Mouse (Mus musculus): ENCODE measurements around the gene Oas1d. TPM values are rescaled to one million over a fixed set of nuclear protein-coding genes. Genes with fewer than 3 reads are reported as not detected.

The Oas1d gene
- polyA plus RNA-seq, 1 experiment from 2014 or later: not detected

DNA sequence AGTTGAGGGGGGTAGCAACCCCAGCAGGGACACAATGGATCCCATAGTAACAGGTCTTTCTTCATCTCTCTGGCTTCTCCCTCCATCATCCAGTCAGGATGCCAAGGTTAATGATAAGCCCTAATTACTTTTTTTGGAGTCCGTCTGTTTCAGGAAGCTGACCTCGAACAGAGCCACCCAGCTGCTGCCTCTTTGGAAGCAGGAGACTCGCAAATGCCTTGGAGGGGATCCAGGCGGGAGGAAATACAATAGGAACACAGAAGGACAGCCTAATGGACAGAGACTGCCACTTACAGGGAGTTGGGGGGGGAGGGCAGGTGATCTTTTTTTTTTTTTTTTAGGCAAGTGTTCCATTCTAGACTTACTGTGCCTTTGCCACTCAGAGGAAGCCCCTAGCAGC is 55.4 kb downstream of the Oas1d start:
- no peaks in the 10 kb centered on the region for H3K4me1 ChIP-seq (replicated peaks)
- H3K4me3 ChIP-seq: no peak overlapping the region
- 55% methylated on average over 4 of the region's 4 CpGs for WGBS
- H3K4me2 ChIP-seq: no peak overlapping the region
- no peak overlapping the region for H3K9ac ChIP-seq
- ATAC-seq (ENCODE audit: insufficient number of reproducible peaks, low FRiP score): no peak
- H3K27ac ChIP-seq (ENCODE audit: poor library complexity, severe bottlenecking): no peak overlapping the region
- H3K9me3 ChIP-seq (replicated peaks): no peaks in the 10 kb centered on the region
- H3K27me3 ChIP-seq (replicated peaks): peaks cover 12% of the 10 kb centered on the region; the same call in 1 of the 2 replicates
- no peaks in the 10 kb centered on the region for H3K36me3 ChIP-seq

Other genes starting within 250 kb of the Oas1d start
- gene Dtx1, start 202.6 kb upstream of the Oas1d start, polyA plus RNA-seq (2016; fragmentation: Nextera tagmentation; extraction: Ambion mirVana): 0.24 and 0.28 TPM in 2 replicates
- 0.08 and 0.11 TPM in 2 replicates for gene Oas2, start 164.7 kb upstream of the Oas1d start, polyA plus RNA-seq (2016; fragmentation: Nextera tagmentation; extraction: Ambion mirVana)
- gene Oas3, start 136.9 kb upstream of the Oas1d start, polyA plus RNA-seq (2016; fragmentation: Nextera tagmentation; extraction: Ambion mirVana): 0.33 and 0.36 TPM in 2 replicates
- gene Oas1e, start 119.0 kb upstream of the Oas1d start, polyA plus RNA-seq (2016; fragmentation: Nextera tagmentation; extraction: Ambion mirVana): not detected in 2 replicates
- gene Oas1c, start 102.0 kb upstream of the Oas1d start, polyA plus RNA-seq (2016; fragmentation: Nextera tagmentation; extraction: Ambion mirVana): 0.19 and 0.63 TPM in 2 replicates
- not detected in 2 replicates for gene Oas1f, start 67.2 kb upstream of the Oas1d start, polyA plus RNA-seq (2016; fragmentation: Nextera tagmentation; extraction: Ambion mirVana)
- gene Oas1h, start 53.1 kb upstream of the Oas1d start, polyA plus RNA-seq (2016; fragmentation: Nextera tagmentation; extraction: Ambion mirVana): not detected in 2 replicates
- not detected in 2 replicates for gene Oas1g, start 26.9 kb upstream of the Oas1d start, polyA plus RNA-seq (2016; fragmentation: Nextera tagmentation; extraction: Ambion mirVana)
- 0.81 and 0.96 TPM in 2 replicates for gene Oas1a, start 7.0 kb upstream of the Oas1d start, polyA plus RNA-seq (2016; fragmentation: Nextera tagmentation; extraction: Ambion mirVana)
- not detected in 2 replicates for gene Rph3a, start 95.6 kb downstream of the Oas1d start, polyA plus RNA-seq (2016; fragmentation: Nextera tagmentation; extraction: Ambion mirVana)